ENCODE assay signal across 8 mouse cellular contexts in the genomic region with DNA sequence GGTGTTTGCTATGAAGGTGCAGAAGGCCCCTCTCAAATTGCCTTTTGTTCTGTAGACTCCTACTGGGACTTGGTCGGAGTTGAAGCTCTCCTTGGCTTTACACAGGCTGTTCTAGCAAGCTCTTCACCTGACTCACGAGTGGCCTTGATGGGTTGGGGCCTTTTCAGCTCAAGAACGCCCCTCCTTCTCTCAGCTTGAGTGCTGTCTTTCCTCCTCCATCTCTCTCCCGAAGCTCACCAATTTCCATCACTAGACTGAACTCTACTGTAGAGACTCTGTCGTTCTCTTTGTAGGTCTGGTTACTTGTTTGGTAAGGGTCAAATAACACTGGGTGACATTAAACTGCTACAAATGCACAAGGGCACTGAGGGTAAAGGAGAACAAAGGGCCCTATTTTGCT. TPM values are rescaled to one million over a fixed set of nuclear protein-coding genes. Genes with fewer than 3 reads are reported as not detected.
DNase-seq lines count a peak whose midpoint lies in the region; ATAC-seq and TF ChIP-seq lines count a peak whose summit lies in the region.

No protein-coding gene starts in this region.

- peak overlapping the region; percentile 55 for H3K4me3 ChIP-seq in heart, postnatal 0 days (ENCODE audit: low read depth, low read length)
- peak overlapping the region; percentile 46 for H3K4me3 ChIP-seq in forebrain, postnatal 0 days (ENCODE audit: low read depth, low read length)
- H3K4me3 ChIP-seq in midbrain, embryonic 14.5 days (replicated peaks; ENCODE audit: low read depth, low read length) = peak overlapping the region; percentile 59

- no peak for DNase-seq in heart, postnatal 0 days (ENCODE audit: low spot score)
- no peak for DNase-seq in heart, adult 11 months
- DNase-seq in NIH3T3 (ENCODE audit: low read depth) = peak; percentile 55
- DNase-seq in forebrain, postnatal 0 days = no peak
- no peak for DNase-seq in midbrain, embryonic 14.5 days
- no peak for DNase-seq in embryo, embryonic 11 days
- DNase-seq in T-cell, adult 2 months (ENCODE audit: low spot score) = no peak

- H3K4me2 ChIP-seq in heart, postnatal 0 days (ENCODE audit: low read depth, low read length) = peak overlapping the region; percentile 64
- peak overlapping the region; percentile 80 for H3K4me2 ChIP-seq in forebrain, postnatal 0 days (ENCODE audit: low read depth)
- peak overlapping the region; percentile 72 for H3K4me2 ChIP-seq in midbrain, embryonic 14.5 days (ENCODE audit: low read length)

- 79% methylated on average over 5 of the region's 5 CpGs for WGBS in heart, postnatal 0 days
- 74% methylated on average over 5 of the region's 5 CpGs for WGBS in forebrain, postnatal 0 days
- WGBS in midbrain, embryonic 14.5 days = 80% methylated on average over 5 of the region's 5 CpGs

- peak overlapping the region; percentile 75 for H3K27ac ChIP-seq in heart, postnatal 0 days (ENCODE audit: low read depth)
- peak overlapping the region; percentile 86 for H3K27ac ChIP-seq in forebrain, postnatal 0 days (ENCODE audit: low read depth, low read length)
- H3K27ac ChIP-seq in midbrain, embryonic 14.5 days (replicated peaks; ENCODE audit: low read depth, low read length) = peak overlapping the region; percentile 96

- no peaks in the 10 kb centered on the region for H3K36me3 ChIP-seq in heart, postnatal 0 days (replicated peaks; ENCODE audit: control insufficient read depth, insufficient read depth, low read length)
- H3K36me3 ChIP-seq in forebrain, postnatal 0 days (ENCODE audit: insufficient read depth) = no peaks in the 10 kb centered on the region
- H3K36me3 ChIP-seq in midbrain, embryonic 14.5 days (ENCODE audit: control insufficient read depth, insufficient read depth, low read length) = no peaks in the 10 kb centered on the region

- no peaks in the 10 kb centered on the region for H3K27me3 ChIP-seq in heart, postnatal 0 days (ENCODE audit: control insufficient read depth, insufficient read depth, low read length)
- no peaks in the 10 kb centered on the region for H3K27me3 ChIP-seq in forebrain, postnatal 0 days (ENCODE audit: insufficient read depth, low read length)
- no peaks in the 10 kb centered on the region for H3K27me3 ChIP-seq in midbrain, embryonic 14.5 days (ENCODE audit: control insufficient read depth, insufficient read depth, low read length)

- H3K9ac ChIP-seq in heart, postnatal 0 days (replicated peaks; ENCODE audit: low read depth, low read length) = peak overlapping the region; percentile 55; the same call in 1 of the 2 replicates
- H3K9ac ChIP-seq in forebrain, postnatal 0 days = peak overlapping the region; percentile 76
- peak overlapping the region; percentile 52; the same call in 1 of the 2 replicates for H3K9ac ChIP-seq in midbrain, embryonic 14.5 days (replicated peaks; ENCODE audit: low read length)

- TF ChIP-seq CTCF in heart, postnatal 0 days (IDR thresholded peaks at IDR 0.05; ENCODE audit: low read depth) = no peak
- no peak for TF ChIP-seq CTCF in forebrain, postnatal 0 days (IDR thresholded peaks at IDR 0.05; ENCODE audit: low read depth)

- no peak for TF ChIP-seq EP300 in heart, postnatal 0 days (IDR thresholded peaks at IDR 0.05; ENCODE audit: low read depth)

- no peaks in the 10 kb centered on the region for H3K9me3 ChIP-seq in heart, postnatal 0 days (replicated peaks; ENCODE audit: control insufficient read depth, low read length)
- no peaks in the 10 kb centered on the region for H3K9me3 ChIP-seq in forebrain, postnatal 0 days (ENCODE audit: low read length)
- H3K9me3 ChIP-seq in midbrain, embryonic 14.5 days (ENCODE audit: control insufficient read depth, low read length) = no peaks in the 10 kb centered on the region

- H3K4me1 ChIP-seq in heart, postnatal 0 days (ENCODE audit: control insufficient read depth, insufficient read depth) = peaks cover 7% of the 10 kb centered on the region
- H3K4me1 ChIP-seq in forebrain, postnatal 0 days (ENCODE audit: insufficient read depth) = peaks cover 17% of the 10 kb centered on the region
- peaks cover 10% of the 10 kb centered on the region for H3K4me1 ChIP-seq in midbrain, embryonic 14.5 days (ENCODE audit: control insufficient read depth, insufficient read depth, low read length)

- no peak for ATAC-seq in heart, postnatal 0 days (ENCODE audit: insufficient read depth, low read depth)
- no peak for ATAC-seq in forebrain, postnatal 0 days
- no peak for ATAC-seq in midbrain, embryonic 14.5 days (ENCODE audit: low FRiP score, low TSS enrichment)
- no peak for ATAC-seq in cerebellum, adult (ENCODE audit: insufficient number of reproducible peaks, low FRiP score, low TSS enrichment)

RNA-seq across cellular contexts. Expression of a gene that starts 0.7 kb away (rescaled TPM):
- 1.7 and 4.7 TPM in 2 replicates for total RNA-seq in heart, postnatal 0 days (2014; rRNA removed; ENCODE audit: low replicate concordance)
- polyA plus RNA-seq in heart, postnatal 0 days (2015; fragmentation: Nextera tagmentation; extraction: Ambion mirVana) = 5.7 and 7.5 TPM in 2 replicates
- 10.2 and 14.1 TPM in 2 replicates for total RNA-seq in forebrain, postnatal 0 days (2014; rRNA removed)
- 8.8 and 10.6 TPM in 2 replicates for polyA plus RNA-seq in forebrain, postnatal 0 days (2015; fragmentation: Nextera tagmentation; extraction: Ambion mirVana)
- 13.3 and 14.2 TPM in 2 replicates for polyA plus RNA-seq in midbrain, embryonic 14.5 days (2014; fragmentation: Nextera tagmentation; extraction: Ambion mirVana)

RNA-seq across cellular contexts. Expression of a gene that starts 30.5 kb away (rescaled TPM):
- 717 and 1,330 TPM in 2 replicates for total RNA-seq in heart, postnatal 0 days (2014; rRNA removed; ENCODE audit: low replicate concordance)
- 664 and 669 TPM in 2 replicates for polyA plus RNA-seq in heart, postnatal 0 days (2015; fragmentation: Nextera tagmentation; extraction: Ambion mirVana)
- total RNA-seq in forebrain, postnatal 0 days (2014; rRNA removed) = 127 and 212 TPM in 2 replicates
- polyA plus RNA-seq in forebrain, postnatal 0 days (2015; fragmentation: Nextera tagmentation; extraction: Ambion mirVana) = 90.4 and 146 TPM in 2 replicates
- 297 and 402 TPM in 2 replicates for polyA plus RNA-seq in midbrain, embryonic 14.5 days (2014; fragmentation: Nextera tagmentation; extraction: Ambion mirVana)

RNA-seq across cellular contexts. Expression of a gene that starts 53.8 kb away (rescaled TPM):
- 11.5 and 16.8 TPM in 2 replicates for total RNA-seq in heart, postnatal 0 days (2014; rRNA removed; ENCODE audit: low replicate concordance)
- polyA plus RNA-seq in heart, postnatal 0 days (2015; fragmentation: Nextera tagmentation; extraction: Ambion mirVana) = 4.4 and 6.2 TPM in 2 replicates
- total RNA-seq in forebrain, postnatal 0 days (2014; rRNA removed) = 1.1 TPM in 1 of 2 replicates, not detected in the other
- 0.29 and 0.69 TPM in 2 replicates for polyA plus RNA-seq in forebrain, postnatal 0 days (2015; fragmentation: Nextera tagmentation; extraction: Ambion mirVana)
- polyA plus RNA-seq in midbrain, embryonic 14.5 days (2014; fragmentation: Nextera tagmentation; extraction: Ambion mirVana) = 0.50 and 0.61 TPM in 2 replicates
